Mouse (Mus musculus) lung, postnatal 10 days (tissue): ENCODE data around the gene Grin2b.
A peak's percentile ranks its signal among the peaks of the same experiment; 100 is the strongest.
"Not testable (repeated sequence)": the region's sequence is repeated elsewhere in the genome, so short reads cannot be mapped to it uniquely, and the experiment has no call there.

Source experiments
- DNase-seq: peaks from one replicate; pipeline ENCODE4 v3.0.0; 2021

The Grin2b gene

DNA sequence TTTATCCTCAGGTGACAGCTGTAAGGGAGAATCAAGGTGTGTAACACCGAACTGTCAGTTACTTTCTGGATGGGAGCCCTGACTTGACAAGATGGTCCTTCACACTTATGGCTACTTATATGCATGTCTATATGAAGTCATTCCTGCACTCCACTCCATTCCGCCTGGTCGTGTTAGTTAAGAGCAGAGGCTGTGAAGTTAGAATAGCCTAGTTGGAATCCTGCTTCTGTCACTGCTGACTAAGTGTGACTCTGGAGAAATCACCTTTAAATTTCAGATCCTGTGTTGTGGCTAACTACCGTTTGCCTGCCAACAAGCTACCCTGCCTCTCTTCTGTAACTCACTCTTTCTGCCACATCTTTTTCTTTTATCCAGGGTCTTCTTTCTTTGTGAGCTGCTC is 381.9 kb downstream of the Grin2b start:
- no peak for DNase-seq

DNA sequence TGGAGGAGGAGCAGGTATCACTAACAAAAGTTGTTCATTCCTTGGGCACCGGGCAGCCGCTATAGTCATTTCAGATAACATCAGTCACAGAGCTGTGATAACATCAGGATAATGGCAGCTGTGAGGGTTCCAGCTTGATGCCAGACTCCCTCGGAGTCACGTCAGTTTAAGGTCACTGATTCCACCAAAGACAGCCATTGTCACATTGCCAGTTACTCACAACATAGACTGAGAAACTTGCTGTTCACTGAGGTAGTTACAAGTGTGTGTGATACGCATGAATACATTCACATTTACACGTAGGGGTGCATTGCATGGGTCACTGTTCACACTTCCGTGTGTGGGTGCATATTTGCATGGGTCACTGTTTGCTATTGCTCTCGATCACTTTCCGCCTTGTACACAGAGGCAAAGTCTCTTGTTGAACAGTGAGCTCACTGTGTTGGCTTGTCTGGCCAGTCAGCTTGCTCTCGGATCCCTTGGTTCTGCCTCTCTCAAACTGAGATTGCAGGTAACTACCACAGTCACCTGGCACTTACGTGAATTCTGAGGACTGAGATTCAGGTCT is 383.6 kb downstream of the Grin2b start:
- no peak for DNase-seq

- no peak for DNase-seq
These were observed 398.6 kb downstream of the Grin2b start for GRCm38 (mm10) chr6:135774670-135775069.

- DNase-seq, result peak; percentile 11
These were observed 405.7 kb downstream of the Grin2b start for GRCm38 (mm10) chr6:135767572-135767971.

- DNase-seq, result no peak
These were observed 414.6 kb downstream of the Grin2b start for GRCm38 (mm10) chr6:135758735-135759134.

- DNase-seq, result no peak
These were observed 417.2 kb downstream of the Grin2b start for GRCm38 (mm10) chr6:135756075-135756474.

DNA sequence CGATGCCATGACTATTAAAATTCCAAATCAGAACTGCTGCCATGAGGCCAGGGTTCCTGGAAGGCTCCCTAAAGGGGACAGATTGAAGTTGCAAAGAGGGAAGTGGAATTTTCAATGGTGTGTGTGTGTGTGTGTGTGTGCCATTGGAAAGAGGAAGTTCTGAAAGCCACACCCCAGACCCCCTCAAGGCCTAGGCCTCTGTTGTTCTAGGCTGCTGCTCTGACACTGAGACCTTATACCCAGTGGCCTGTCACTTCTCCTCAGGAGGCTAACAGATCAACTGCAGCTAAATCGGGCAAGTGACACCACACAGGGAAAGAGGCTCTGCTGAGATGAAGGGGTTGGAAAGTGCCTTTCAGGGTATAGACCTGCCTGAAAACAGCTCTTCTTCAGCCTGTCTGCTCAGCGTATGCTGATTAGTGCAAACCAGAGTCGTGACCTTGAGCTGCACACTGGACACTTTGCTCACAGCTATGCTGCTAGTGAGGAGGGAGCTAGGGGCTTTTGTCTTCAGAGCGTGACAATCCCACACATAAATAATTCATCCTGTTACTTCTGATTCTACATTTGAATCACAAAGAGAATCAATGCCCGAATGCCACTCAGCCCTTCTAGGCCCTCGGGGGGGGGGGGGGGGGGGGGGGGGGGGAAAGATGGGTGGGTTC is 424.8 kb downstream of the Grin2b start:
- no peak for DNase-seq

DNA sequence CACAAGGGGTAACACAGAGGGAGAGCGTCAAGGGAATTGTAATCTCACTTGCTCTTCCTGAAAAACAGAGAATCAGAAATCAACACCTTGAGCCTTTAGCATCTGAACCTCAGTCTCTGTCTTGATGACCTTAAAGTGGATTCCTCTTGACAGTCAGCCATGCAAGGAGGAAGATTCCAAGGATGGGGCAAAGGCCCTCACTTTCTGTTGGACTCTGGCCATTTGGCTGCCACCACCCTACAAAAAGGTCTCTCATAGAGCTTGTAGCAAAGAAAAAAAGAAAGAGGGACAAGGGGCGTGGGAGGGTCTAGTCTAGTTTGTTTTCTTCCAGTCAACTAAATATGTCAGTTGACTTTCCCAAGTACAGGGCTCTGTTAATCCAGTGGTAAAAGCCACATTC is 427.7 kb downstream of the Grin2b start:
- DNase-seq, result no peak

- no peak for DNase-seq
These were observed 439.0 kb downstream of the Grin2b start for GRCm38 (mm10) chr6:135734227-135734732.

DNA sequence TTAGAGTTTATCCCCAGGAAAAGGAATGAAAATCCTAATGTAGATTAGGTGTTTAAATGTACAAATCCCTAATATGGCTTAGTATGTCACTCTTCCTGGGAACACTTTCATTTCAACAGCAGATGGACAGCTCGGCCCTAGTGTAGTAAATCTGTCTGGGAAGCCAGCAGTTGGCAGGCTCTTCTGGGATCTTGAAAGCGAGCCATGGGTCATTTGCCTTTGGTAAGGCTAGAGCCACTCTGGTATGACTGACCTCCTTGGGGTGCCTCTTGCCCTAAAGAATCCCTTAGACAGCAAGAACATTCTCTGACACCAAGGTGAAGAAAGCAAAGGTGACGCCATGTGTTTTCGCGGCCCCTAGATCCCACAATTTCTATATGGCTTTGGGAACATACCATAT is 446.2 kb downstream of the Grin2b start:
- no peak for DNase-seq

GRCm38 (mm10) chr6:135721706-135722105 is 451.6 kb downstream of the Grin2b start:
- no peak for DNase-seq

DNA sequence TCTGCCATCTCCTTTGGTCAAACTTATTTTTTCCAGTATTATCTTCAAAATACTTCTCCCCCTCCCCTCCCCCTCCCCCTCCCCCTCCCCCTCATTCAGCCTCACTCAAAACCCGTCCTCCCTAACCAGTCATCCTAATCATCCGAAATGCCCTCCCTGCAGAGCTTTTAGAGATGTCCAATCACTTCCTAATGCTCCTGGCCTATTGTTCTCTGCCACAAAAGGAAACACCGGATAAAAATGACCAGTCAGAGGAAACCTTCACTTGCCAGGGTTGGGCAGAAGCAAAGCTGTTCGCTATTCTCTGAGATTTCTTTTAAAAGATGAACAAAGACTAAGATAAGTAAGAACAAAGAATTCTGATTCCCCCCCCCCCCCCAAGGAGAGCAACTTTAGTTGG is 458.4 kb downstream of the Grin2b start:
- DNase-seq, result no peak

GRCm38 (mm10) chr6:135714236-135714635 is 459.1 kb downstream of the Grin2b start:
- no peak for DNase-seq

- DNase-seq, result no peak
These were observed 459.6 kb downstream of the Grin2b start for GRCm38 (mm10) chr6:135713716-135714115.

- DNase-seq, result not testable (repeated sequence)
These were observed 466.3 kb downstream of the Grin2b start for GRCm38 (mm10) chr6:135706850-135707522.

- DNase-seq, result no peak
These were observed 469.7 kb downstream of the Grin2b start for GRCm38 (mm10) chr6:135703655-135704054.

DNA sequence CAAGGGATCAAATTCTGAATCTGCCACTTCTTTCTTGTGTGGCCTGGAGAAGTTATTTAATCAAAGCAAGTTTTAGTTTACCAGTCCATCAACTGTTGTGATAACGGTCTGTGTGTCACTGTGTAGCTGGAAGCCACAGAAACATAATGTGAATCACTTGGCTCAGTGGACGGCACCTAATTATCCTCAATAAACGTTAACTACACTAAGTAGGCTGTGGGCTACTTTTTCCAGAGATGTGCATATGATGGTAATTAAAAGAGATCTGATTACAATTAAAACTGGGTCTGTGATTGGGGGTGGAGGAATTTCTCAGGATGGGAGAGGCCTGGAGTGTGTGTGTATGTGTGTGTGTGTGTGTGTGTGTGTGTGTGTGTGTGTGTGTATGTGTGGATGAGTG is 471.9 kb downstream of the Grin2b start:
- no peak for DNase-seq

- DNase-seq, result peak; percentile 30
These were observed 472.5 kb downstream of the Grin2b start for GRCm38 (mm10) chr6:135700717-135701345.

DNA sequence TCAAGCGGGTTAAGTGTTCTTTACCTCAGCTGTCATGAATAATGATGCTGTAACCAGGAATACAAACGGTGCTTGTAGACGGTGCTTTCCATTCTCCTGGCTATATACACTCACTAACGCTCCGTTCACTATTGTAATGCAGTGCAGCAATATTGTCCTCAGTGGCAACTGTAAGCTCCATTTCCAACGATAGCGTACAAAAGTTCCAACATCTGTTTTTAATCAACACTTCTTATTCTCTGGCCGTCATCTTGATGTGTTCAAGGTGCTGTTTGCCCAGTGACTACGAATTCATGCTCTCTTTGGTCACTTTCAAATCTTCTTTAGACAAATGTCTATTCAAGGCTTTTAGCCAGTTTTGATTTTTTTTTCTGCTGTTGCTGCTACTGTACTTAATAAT is 480.8 kb downstream of the Grin2b start:
- no peak for DNase-seq

DNA sequence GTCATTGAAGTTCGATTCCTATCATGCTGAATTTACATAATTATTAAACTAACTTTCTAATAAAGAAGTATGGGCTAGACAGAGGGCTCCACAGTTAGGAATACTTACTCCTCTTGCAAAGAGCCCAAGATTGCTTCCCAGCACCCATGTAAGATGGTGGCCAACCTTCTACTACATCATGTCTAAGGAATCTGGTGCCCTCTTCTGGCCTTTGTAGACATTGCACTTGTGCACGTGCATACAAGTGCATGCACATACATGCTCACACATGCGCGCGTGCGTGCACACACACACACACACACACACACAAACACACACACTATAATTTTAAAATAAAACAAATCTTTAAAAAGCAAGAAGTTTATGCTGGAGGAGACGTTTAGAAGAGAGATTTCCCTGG is 481.8 kb downstream of the Grin2b start:
- DNase-seq, result no peak

DNA sequence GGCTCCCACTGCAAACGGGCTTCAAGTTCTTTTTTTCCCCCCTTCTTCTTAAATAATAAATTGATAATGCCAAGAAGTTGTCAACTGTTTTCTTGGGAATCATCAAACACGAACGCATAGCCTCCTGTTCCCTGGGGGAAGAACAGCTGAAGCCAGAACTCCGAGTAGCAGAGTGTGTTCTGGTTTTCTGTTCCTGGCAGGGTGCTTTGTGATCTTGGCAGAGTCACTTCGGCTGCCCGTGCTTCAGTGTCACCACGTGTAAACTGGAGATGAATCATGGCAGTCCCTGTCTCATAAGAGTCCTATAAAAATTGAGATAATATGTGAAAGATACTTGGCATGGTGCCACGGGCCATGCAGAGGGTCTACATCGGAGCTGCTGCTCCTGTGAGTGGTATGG is 485.4 kb downstream of the Grin2b start:
- peak; percentile 35 for DNase-seq

GRCm38 (mm10) chr6:135684206-135684605 is 489.1 kb downstream of the Grin2b start:
- DNase-seq, result no peak

DNA sequence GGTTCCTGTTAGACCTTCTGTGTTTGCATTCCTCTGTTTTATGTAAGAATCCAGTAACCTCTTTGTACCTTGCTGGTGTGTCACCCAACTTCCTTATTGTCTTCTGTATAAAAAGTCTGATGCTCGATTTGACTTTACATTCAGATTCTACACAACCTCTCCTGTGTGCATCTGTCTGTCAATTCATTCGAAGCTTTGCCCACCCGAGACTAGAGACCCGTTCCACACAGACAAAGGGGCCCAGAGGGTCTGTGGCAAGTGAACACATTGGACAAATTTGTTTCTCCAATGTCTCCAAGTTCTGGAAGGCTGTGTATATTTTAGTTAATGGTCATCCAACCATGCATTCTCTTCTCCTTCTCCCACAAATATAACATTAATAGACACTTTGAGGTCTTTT is 491.9 kb downstream of the Grin2b start:
- not testable (repeated sequence) for DNase-seq
